Mouse (Mus musculus) B cell, adult 62 days (primary cell): Measurements from ENCODE around the gene Crybb2. TPM values are rescaled to one million over a fixed set of nuclear protein-coding genes. Genes with fewer than 3 reads are reported as not detected.

Experiments
- total RNA-seq: library from RNA; stranded (reverse); gene quantifications from 4 replicates; pipeline ENCODE4 v1.2.4, GENCODE M21; 2023

The Crybb2 gene
- not detected in 4 replicates for total RNA-seq

GRCm38 (mm10) chr5:113070017-113070416, at the start of gene Crybb2:
TSS of gene Crybb2 (minus strand) at chr5:113070117.

GRCm38 (mm10) chr5:113081439-113081838, 11.5 kb upstream of the Crybb2 start, which contains the start of gene Crybb3:
TSS of gene Crybb3 (minus strand) at chr5:113081584.

GRCm38 (mm10) chr5:113015236-113016061, 54.5 kb downstream of the Crybb2 start, which contains the start of gene Grk3:
TSS of gene Grk3 (minus strand) at chr5:113015791.

Other genes starting within 250 kb of the Crybb2 start
- gene Myo18b, start 173.8 kb downstream of the Crybb2 start, total RNA-seq = 0.58 to 1.5 TPM (median 1.1 TPM) in 4 replicates
- gene Grk3, start 54.3 kb downstream of the Crybb2 start, total RNA-seq = 40.0 to 49.1 TPM (median 43.6 TPM) in 4 replicates
- not detected in 4 replicates for gene Crybb3, start 11.5 kb upstream of the Crybb2 start, total RNA-seq
- gene 2900026A02Rik, start 151.1 kb upstream of the Crybb2 start, total RNA-seq = 0.80 to 1.1 TPM (median 1.0 TPM) in 4 replicates
- gene Tmem211, start 156.8 kb upstream of the Crybb2 start, total RNA-seq = not detected in 4 replicates
- not detected in 4 replicates for gene Sgsm1, start 240.7 kb upstream of the Crybb2 start, total RNA-seq